Mouse (Mus musculus): Measurements from ENCODE around the gene Spata21. TPM values are rescaled to one million over a fixed set of nuclear protein-coding genes. Genes with fewer than 3 reads are reported as not detected.

Gene Spata21
- polyA plus RNA-seq, 1 experiment from 2014 or later: not detected

GRCm38 (mm10) chr4:141146491-141147033 lies 58.4 kb downstream of the Spata21 start:
- H3K4me1 ChIP-seq: peaks cover 44% of the 10 kb centered on the region
- peak overlapping the region; percentile 92; the same call in 1 of the 2 replicates for H3K27ac ChIP-seq
- no peak overlapping the region for H3K9ac ChIP-seq
- peaks cover 4% of the 10 kb centered on the region for H3K36me3 ChIP-seq
- no peak overlapping the region for H3K4me3 ChIP-seq
- no peaks in the 10 kb centered on the region for H3K9me3 ChIP-seq (replicated peaks)
- H3K27me3 ChIP-seq (replicated peaks): no peaks in the 10 kb centered on the region
- WGBS (ENCODE audit: insufficient replicate concordance): 80% methylated on average over 6 of the region's 6 CpGs
- no peak for ATAC-seq
- H3K4me2 ChIP-seq: peak overlapping the region; percentile 76

DNA sequence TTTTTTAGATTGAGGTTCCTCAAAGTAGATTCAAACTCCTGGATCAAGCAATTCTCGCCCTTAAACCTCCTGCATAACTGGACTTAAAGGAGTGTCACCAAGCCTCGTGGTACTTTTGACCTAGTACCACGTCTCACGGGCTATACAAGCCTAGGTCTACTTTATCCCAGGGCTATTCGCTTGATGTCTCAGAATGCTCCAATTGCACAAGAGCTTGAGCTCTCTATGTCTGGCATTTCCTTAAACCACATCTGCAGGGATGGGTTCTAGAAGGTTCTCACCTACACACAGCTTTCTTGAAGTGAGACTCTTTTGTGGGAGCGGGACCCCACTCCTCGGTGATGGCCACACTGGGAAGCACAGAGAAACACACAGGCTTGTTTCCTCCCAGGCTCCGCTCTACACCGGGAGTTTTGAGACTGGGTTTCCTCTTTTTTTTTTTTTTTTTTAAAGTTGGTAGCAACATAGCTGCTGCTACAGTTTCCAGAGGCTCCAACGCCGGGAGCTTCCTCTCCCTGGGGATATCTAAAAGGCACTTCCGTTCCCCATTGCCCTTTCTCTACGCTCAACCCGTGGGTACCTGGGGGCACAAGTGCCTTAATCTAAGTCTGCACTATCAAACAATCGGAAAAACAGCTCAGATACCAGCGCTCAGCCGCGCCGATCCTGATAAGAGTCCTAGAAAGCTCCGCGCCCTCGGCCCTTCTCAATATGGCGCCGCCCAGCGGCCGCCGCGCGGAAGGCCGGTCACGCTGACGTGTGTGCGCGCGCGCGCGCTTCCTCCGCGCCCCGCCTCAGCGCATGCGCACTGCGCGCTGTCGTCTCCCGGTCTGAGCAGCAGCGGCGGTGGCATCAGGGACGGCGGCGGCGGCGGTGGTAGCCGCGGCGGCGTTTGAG lies 59.2 kb downstream of the Spata21 start, which contains the start of gene Fbxo42:
Fbxo42 (plus strand) TSS at position 802 of the 897 bp plus-strand sequence.
- peak within 1 kb of the TSS; percentile 97 for H3K4me3 ChIP-seq
- no peaks in the 10 kb centered on the region for H3K9me3 ChIP-seq (replicated peaks)
- H3K4me2 ChIP-seq: peak within 1 kb of the TSS; percentile 76
- no peaks in the 10 kb centered on the region for H3K27me3 ChIP-seq (replicated peaks)
- peak; percentile 88 for ATAC-seq
- H3K9ac ChIP-seq: peak within 1 kb of the TSS; percentile 99
- WGBS (ENCODE audit: insufficient replicate concordance): 6% methylated on average over 56 of the region's 58 CpGs
- peaks cover 8% of the 10 kb centered on the region for H3K36me3 ChIP-seq
- peak within 1 kb of the TSS; percentile 92 for H3K27ac ChIP-seq
- H3K4me1 ChIP-seq: peaks cover 52% of the 10 kb centered on the region

GRCm38 (mm10) chr4:141148009-141148801 lies 60.1 kb downstream of the Spata21 start:
- H3K27ac ChIP-seq: peak overlapping the region; percentile 92
- no peaks in the 10 kb centered on the region for H3K27me3 ChIP-seq (replicated peaks)
- H3K36me3 ChIP-seq: peaks cover 14% of the 10 kb centered on the region
- H3K9me3 ChIP-seq (replicated peaks): no peaks in the 10 kb centered on the region
- peak overlapping the region; percentile 97 for H3K4me3 ChIP-seq
- 2% methylated on average over 66 of the region's 66 CpGs for WGBS (ENCODE audit: insufficient replicate concordance)
- H3K4me1 ChIP-seq: peaks cover 54% of the 10 kb centered on the region
- peak overlapping the region; percentile 99 for H3K9ac ChIP-seq
- ATAC-seq: peak; percentile 77
- H3K4me2 ChIP-seq: peak overlapping the region; percentile 76

DNA sequence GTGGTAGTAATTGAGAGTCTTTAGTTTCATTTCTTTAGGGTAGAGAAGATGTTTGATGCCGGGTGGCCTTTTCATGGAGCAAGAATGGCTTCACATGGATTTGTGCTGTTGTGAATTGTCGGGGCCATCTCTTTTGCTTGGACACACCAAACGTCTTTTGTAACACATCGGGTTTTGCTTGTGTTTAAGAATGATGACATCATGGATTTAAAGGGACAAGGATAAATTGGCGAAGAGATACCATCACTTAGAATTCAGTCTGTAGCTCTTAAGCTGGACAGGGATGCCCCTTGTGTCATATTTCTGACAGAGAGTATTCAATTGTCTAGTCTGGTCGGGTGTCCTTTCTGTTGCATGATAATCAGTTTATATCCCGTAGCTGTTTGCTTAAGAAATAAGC lies 61.0 kb downstream of the Spata21 start:
- 33% methylated on average over 7 of the region's 7 CpGs for WGBS (ENCODE audit: insufficient replicate concordance)
- Histone ChIP-seq H3K27me3 (replicated peaks) (no peaks in the 10 kb centered on the region), H3K27ac (0 out of 2 replicates have a peak overlapping the region, but pooled peaks have one; percentile 92), H3K9me3 (replicated peaks) (no peaks in the 10 kb centered on the region), H3K4me3 (peak overlapping the region; percentile 97), H3K9ac (peak overlapping the region; percentile 99), H3K4me2 (peak overlapping the region; percentile 76), H3K4me1 (peaks cover 61% of the 10 kb centered on the region), H3K36me3 (peaks cover 14% of the 10 kb centered on the region)
- no peak for ATAC-seq

- Histone ChIP-seq H3K4me3 (no peak overlapping the region), H3K27ac (peak overlapping the region; percentile 82), H3K9ac (no peak overlapping the region), H3K36me3 (peaks cover 11% of the 10 kb centered on the region; the same call in 1 of the 2 replicates), H3K9me3 (replicated peaks) (no peaks in the 10 kb centered on the region), H3K27me3 (replicated peaks) (no peaks in the 10 kb centered on the region), H3K4me2 (no peak overlapping the region), H3K4me1 (peaks cover 94% of the 10 kb centered on the region)
- 70% methylated on average over 4 of the region's 4 CpGs for WGBS (ENCODE audit: insufficient replicate concordance)
- ATAC-seq: no peak
Measured at GRCm38 (mm10) chr4:141157485-141157884, 69.4 kb downstream of the Spata21 start.

GRCm38 (mm10) chr4:141158609-141159008 lies 70.5 kb downstream of the Spata21 start:
- no peak overlapping the region for H3K4me3 ChIP-seq
- H3K36me3 ChIP-seq: peaks cover 7% of the 10 kb centered on the region
- H3K9ac ChIP-seq: peak overlapping the region; percentile 48
- 71% methylated on average over 2 of the region's 2 CpGs for WGBS (ENCODE audit: insufficient replicate concordance)
- H3K9me3 ChIP-seq (replicated peaks): no peaks in the 10 kb centered on the region
- H3K4me2 ChIP-seq: peak overlapping the region; percentile 46
- no peak for ATAC-seq
- H3K4me1 ChIP-seq: peaks cover 98% of the 10 kb centered on the region
- H3K27me3 ChIP-seq (replicated peaks): no peaks in the 10 kb centered on the region
- peak overlapping the region; percentile 82 for H3K27ac ChIP-seq

- Histone ChIP-seq H3K9me3 (replicated peaks) (no peaks in the 10 kb centered on the region), H3K4me1 (peaks cover 98% of the 10 kb centered on the region), H3K36me3 (peaks cover 10% of the 10 kb centered on the region), H3K27ac (peak overlapping the region; percentile 82), H3K4me3 (no peak overlapping the region), H3K4me2 (peak overlapping the region; percentile 46), H3K9ac (peak overlapping the region; percentile 48; the same call in 1 of the 2 replicates), H3K27me3 (replicated peaks) (no peaks in the 10 kb centered on the region)
- no peak for ATAC-seq
- 26% methylated on average over 11 of the region's 11 CpGs for WGBS (ENCODE audit: insufficient replicate concordance)
Measured at GRCm38 (mm10) chr4:141159093-141159492, 71.0 kb downstream of the Spata21 start.

GRCm38 (mm10) chr4:141159666-141160065 lies 71.5 kb downstream of the Spata21 start:
- Histone ChIP-seq H3K4me3 (no peak overlapping the region), H3K4me1 (peaks cover 92% of the 10 kb centered on the region), H3K9me3 (replicated peaks) (no peaks in the 10 kb centered on the region), H3K27me3 (replicated peaks) (no peaks in the 10 kb centered on the region), H3K27ac (peak overlapping the region; percentile 82), H3K4me2 (peak overlapping the region; percentile 46), H3K36me3 (peaks cover 14% of the 10 kb centered on the region), H3K9ac (peak overlapping the region; percentile 48; the same call in 1 of the 2 replicates)
- no peak for ATAC-seq
- 39% methylated on average over 5 of the region's 5 CpGs for WGBS (ENCODE audit: insufficient replicate concordance)

DNA sequence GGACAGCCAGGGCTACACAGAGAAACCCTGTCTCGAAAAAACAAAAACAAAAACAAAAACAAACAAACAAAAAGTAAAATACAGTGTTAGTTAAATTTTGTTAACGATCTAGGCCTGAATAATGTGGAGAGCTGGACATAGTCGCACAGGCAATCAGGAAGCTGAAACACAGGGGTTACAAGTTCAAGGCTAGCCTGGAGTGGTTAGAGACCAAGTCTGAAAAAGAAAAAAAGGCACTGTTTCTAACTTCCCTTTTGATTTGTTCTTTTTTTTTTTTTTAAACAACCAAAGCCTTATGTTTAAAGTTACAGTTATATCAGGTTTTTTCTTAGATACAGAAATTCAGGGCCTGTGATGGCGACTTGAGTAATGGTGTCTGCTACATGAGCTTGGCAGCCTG lies 72.1 kb downstream of the Spata21 start:
- Histone ChIP-seq H3K4me2 (no peak overlapping the region), H3K27ac (peak overlapping the region; percentile 93), H3K9me3 (replicated peaks) (no peaks in the 10 kb centered on the region), H3K4me3 (no peak overlapping the region), H3K4me1 (peaks cover 87% of the 10 kb centered on the region), H3K36me3 (peaks cover 14% of the 10 kb centered on the region), H3K9ac (0 out of 2 replicates have a peak overlapping the region, but pooled peaks have one; percentile 56), H3K27me3 (replicated peaks) (no peaks in the 10 kb centered on the region)
- ATAC-seq: no peak
- WGBS (ENCODE audit: insufficient replicate concordance): 78% methylated on average over 4 of the region's 4 CpGs

DNA sequence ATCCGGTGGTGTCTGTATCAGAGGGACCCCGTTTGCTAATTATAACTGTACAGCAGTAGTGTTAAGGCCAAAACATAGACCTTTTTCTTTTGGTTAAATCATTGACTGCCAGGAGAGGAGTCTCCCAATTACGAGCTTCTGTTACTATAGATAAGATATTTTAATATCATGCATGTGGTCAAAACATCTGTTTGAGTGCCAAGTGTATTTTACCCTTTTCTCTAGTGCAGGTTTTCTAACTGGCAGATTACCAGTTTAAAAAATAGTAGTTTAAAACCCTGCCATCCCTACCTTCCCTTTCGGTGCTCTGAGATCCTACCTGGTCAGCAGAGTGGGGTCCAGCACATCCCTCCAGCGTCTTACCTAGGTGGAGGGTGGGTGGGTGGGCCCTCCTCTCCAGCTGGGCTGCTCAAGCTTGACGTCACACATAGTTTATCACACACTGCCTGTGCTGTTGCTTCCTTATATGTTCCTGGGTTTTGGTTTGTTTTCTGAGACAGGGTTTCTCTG lies 73.6 kb downstream of the Spata21 start:
- 28% methylated on average over 6 of the region's 6 CpGs for WGBS (ENCODE audit: insufficient replicate concordance)
- peaks cover 76% of the 10 kb centered on the region for H3K4me1 ChIP-seq
- H3K4me3 ChIP-seq: peak overlapping the region; percentile 26

More for the DNA sequence above, 73.6 kb downstream of the Spata21 start:
- no peaks in the 10 kb centered on the region for H3K9me3 ChIP-seq (replicated peaks)
- H3K27me3 ChIP-seq (replicated peaks): no peaks in the 10 kb centered on the region
- peaks cover 15% of the 10 kb centered on the region for H3K36me3 ChIP-seq
- ATAC-seq: peak; percentile 91
- H3K27ac ChIP-seq: peak overlapping the region; percentile 93
- H3K9ac ChIP-seq: peak overlapping the region; percentile 56
- H3K4me2 ChIP-seq: peak overlapping the region; percentile 61
